Mouse (Mus musculus): Measurements from ENCODE around the gene Gm1043.

DNA sequence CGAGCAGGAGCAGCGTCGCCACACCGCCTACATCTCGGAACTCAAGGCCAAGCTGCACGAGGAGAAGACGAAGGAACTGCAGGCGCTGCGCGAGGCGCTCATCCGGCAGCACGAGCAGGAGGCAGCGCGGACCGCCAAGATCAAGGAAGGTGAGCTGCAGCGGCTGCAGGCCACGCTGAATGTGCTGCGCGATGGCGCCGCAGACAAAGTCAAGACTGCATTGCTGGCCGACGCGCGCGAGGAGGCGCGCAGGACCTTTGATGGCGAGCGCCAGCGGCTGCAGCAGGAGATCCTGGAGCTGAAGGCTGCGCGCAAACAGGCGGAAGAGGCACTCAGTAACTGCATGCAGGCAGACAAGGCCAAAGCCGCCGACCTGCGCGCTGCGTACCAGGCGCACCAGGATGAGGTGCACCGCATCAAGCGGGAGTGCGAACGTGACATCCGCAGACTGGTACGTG lies 6.0 kb downstream of the Gm1043 start:
- TF ChIP-seq CTCF (IDR thresholded peaks at IDR 0.05; ENCODE audit: insufficient read depth, low read length), result no peak
- no peak for TF ChIP-seq POLR2A (IDR thresholded peaks at IDR 0.05; ENCODE audit: borderline replicate concordance, extremely low read depth, low read depth, low read length)

Data from lung, adult 2 months (tissue).